Mouse (Mus musculus) liver, embryonic 16.5 days (tissue): ENCODE data around the gene Sav1. TPM values are rescaled to one million over a fixed set of nuclear protein-coding genes. Genes with fewer than 3 reads are reported as not detected.
A peak's percentile ranks its signal among the peaks of the same experiment; 100 is the strongest.

Source experiments
- ATAC-seq: fragments of 200-750 bp; cut with Nextera tagmentation; 2 replicates; pipeline ENCODE4 v1.8.0; 2017; ENCODE audit warnings: low read depth, mild to moderate bottlenecking, moderate number of reproducible peaks, moderate library complexity
- H3K27ac ChIP-seq: fragments of 300-500 bp; sonication (generic); 2 replicates; pipeline ENCODE4 v1.5.1; 2014; ENCODE audit warnings: mild to moderate bottlenecking, low read length
- H3K27me3 ChIP-seq: fragments of 300-500 bp; sonication (generic); 2 replicates; pipeline ENCODE4 v1.6.1; 2014; ENCODE audit warnings: low read depth, low read length, mixed read lengths; ENCODE audit not compliant: control insufficient read depth, insufficient read depth
- H3K36me3 ChIP-seq: fragments of 300-500 bp; sonication (generic); 2 replicates; pipeline ENCODE4 v1.6.1; 2014; ENCODE audit warnings: mild to moderate bottlenecking; ENCODE audit not compliant: control insufficient read depth, insufficient read depth
- H3K4me1 ChIP-seq: fragments of 300-500 bp; sonication (generic); 2 replicates; pipeline ENCODE4 v1.6.1; 2014; ENCODE audit warnings: low read depth, low read length, mixed read lengths; ENCODE audit not compliant: control insufficient read depth
- H3K4me2 ChIP-seq: fragments of 300-500 bp; sonication (generic); 2 replicates; pipeline ENCODE4 v1.6.1; 2014; ENCODE audit warnings: low read depth, low read length, mixed read lengths
- H3K4me3 ChIP-seq: fragments of 300-500 bp; sonication (generic); 2 replicates; pipeline ENCODE4 v1.5.1; 2014; ENCODE audit warnings: low read depth, mild to moderate bottlenecking, low read length
- H3K9ac ChIP-seq: fragments of 300-500 bp; sonication (generic); 2 replicates; pipeline ENCODE4 v1.6.1; 2014; ENCODE audit warnings: low read depth, low read length
- H3K9me3 ChIP-seq: fragments of 300-500 bp; sonication (generic); replicated peaks from 2 replicates; pipeline ENCODE4 v1.6.1; 2016; ENCODE audit warnings: low read length; ENCODE audit not compliant: control insufficient read depth
- WGBS: fragments of 180-500 bp; shearing (Covaris S2); extraction: QIAGEN DNeasy Blood & Tissue Kit; methylation state at CpG from one replicate; pipeline ENCODE4 v1.1.7; 2014; ENCODE audit not compliant: insufficient replicate concordance; 5-methylcytosine and 5-hydroxymethylcytosine counted together
- polyA plus RNA-seq: library from polyadenylated mRNA; unstranded; fragments of >200 nt; fragmentation: Nextera tagmentation; extraction: Ambion mirVana; gene quantifications from 2 replicates; pipeline ENCODE4 v1.2.1, GENCODE M21; 2015

Sav1 gene
- polyA plus RNA-seq, 1 experiment from 2014 or later, result 0.65 TPM

GRCm38 (mm10) chr12:69939291-69939690, 47.5 kb downstream of the Sav1 start:
- H3K9me3 ChIP-seq, result no peaks in the 10 kb centered on the region
- H3K4me1 ChIP-seq, result no peaks in the 10 kb centered on the region
- ATAC-seq, result no peak
- no peaks in the 10 kb centered on the region for H3K36me3 ChIP-seq
- no peak overlapping the region for H3K27ac ChIP-seq
- 55% methylated on average over 2 of the region's 2 CpGs for WGBS
- no peaks in the 10 kb centered on the region for H3K27me3 ChIP-seq
- no peak overlapping the region for H3K9ac ChIP-seq
- H3K4me3 ChIP-seq, result no peak overlapping the region
- H3K4me2 ChIP-seq, result no peak overlapping the region

- Histone ChIP-seq H3K27me3 (no peaks in the 10 kb centered on the region), H3K4me2 (no peak overlapping the region), H3K27ac (no peak overlapping the region), H3K9me3 (no peaks in the 10 kb centered on the region), H3K4me1 (no peaks in the 10 kb centered on the region), H3K4me3 (no peak overlapping the region), H3K9ac (no peak overlapping the region), H3K36me3 (no peaks in the 10 kb centered on the region)
- no peak for ATAC-seq
- WGBS, result 56% methylated on average over 5 of the region's 5 CpGs
Observed at GRCm38 (mm10) chr12:69937731-69938130, 49.1 kb downstream of the Sav1 start.

- 33% methylated on average over 7 of the region's 7 CpGs for WGBS
- Histone ChIP-seq H3K9ac (no peak overlapping the region), H3K4me1 (peaks cover 16% of the 10 kb centered on the region), H3K9me3 (no peaks in the 10 kb centered on the region), H3K27me3 (no peaks in the 10 kb centered on the region), H3K4me3 (no peak overlapping the region), H3K27ac (no peak overlapping the region), H3K36me3 (no peaks in the 10 kb centered on the region), H3K4me2 (peak overlapping the region; percentile 21; the same call in 1 of the 2 replicates)
- peak; percentile 64 for ATAC-seq
Observed at GRCm38 (mm10) chr12:69926716-69927115, 60.1 kb downstream of the Sav1 start.

- Histone ChIP-seq H3K36me3 (no peaks in the 10 kb centered on the region), H3K27me3 (no peaks in the 10 kb centered on the region), H3K27ac (peak overlapping the region; percentile 29; the same call in 1 of the 2 replicates), H3K9ac (no peak overlapping the region), H3K4me1 (peaks cover 16% of the 10 kb centered on the region), H3K4me3 (no peak overlapping the region), H3K9me3 (no peaks in the 10 kb centered on the region), H3K4me2 (no peak overlapping the region)
- 9% methylated on average over 5 of the region's 5 CpGs for WGBS
- no peak for ATAC-seq
Observed at GRCm38 (mm10) chr12:69924012-69924411, 62.8 kb downstream of the Sav1 start.

GRCm38 (mm10) chr12:69923603-69924002, 63.2 kb downstream of the Sav1 start:
- no peak overlapping the region for H3K4me3 ChIP-seq
- H3K9me3 ChIP-seq, result no peaks in the 10 kb centered on the region
- H3K9ac ChIP-seq, result no peak overlapping the region
- H3K4me1 ChIP-seq, result peaks cover 16% of the 10 kb centered on the region
- WGBS, result 24% methylated on average over 3 of the region's 3 CpGs
- H3K4me2 ChIP-seq, result no peak overlapping the region
- peak overlapping the region; percentile 29; the same call in 1 of the 2 replicates for H3K27ac ChIP-seq
- ATAC-seq, result peak; percentile 49
- H3K36me3 ChIP-seq, result no peaks in the 10 kb centered on the region
- no peaks in the 10 kb centered on the region for H3K27me3 ChIP-seq

- Histone ChIP-seq H3K4me1 (peaks cover 16% of the 10 kb centered on the region), H3K27ac (peak overlapping the region; percentile 55), H3K9me3 (no peaks in the 10 kb centered on the region), H3K4me3 (no peak overlapping the region), H3K27me3 (no peaks in the 10 kb centered on the region), H3K4me2 (no peak overlapping the region), H3K9ac (no peak overlapping the region), H3K36me3 (no peaks in the 10 kb centered on the region)
- WGBS, result 41% methylated on average over 3 of the region's 3 CpGs
- ATAC-seq, result no peak; the same call in 1 of the 2 replicates
Observed at GRCm38 (mm10) chr12:69923128-69923527, 63.7 kb downstream of the Sav1 start.

GRCm38 (mm10) chr12:69922099-69922498, 64.7 kb downstream of the Sav1 start:
- Histone ChIP-seq H3K4me2 (no peak overlapping the region), H3K9me3 (no peaks in the 10 kb centered on the region), H3K4me3 (no peak overlapping the region), H3K4me1 (peaks cover 16% of the 10 kb centered on the region), H3K27ac (no peak overlapping the region), H3K9ac (no peak overlapping the region), H3K27me3 (no peaks in the 10 kb centered on the region), H3K36me3 (no peaks in the 10 kb centered on the region)
- ATAC-seq, result peak; percentile 61
- WGBS, result 54% methylated on average over 1 of the region's 1 CpGs

GRCm38 (mm10) chr12:69917870-69918269, 68.9 kb downstream of the Sav1 start:
- Histone ChIP-seq H3K9ac (no peak overlapping the region), H3K9me3 (no peaks in the 10 kb centered on the region), H3K36me3 (no peaks in the 10 kb centered on the region), H3K4me3 (no peak overlapping the region), H3K27ac (no peak overlapping the region), H3K4me2 (no peak overlapping the region), H3K4me1 (peaks cover under 1% of the 10 kb centered on the region), H3K27me3 (no peaks in the 10 kb centered on the region)
- WGBS, result 56% methylated on average over 2 of the region's 2 CpGs
- ATAC-seq, result no peak
